Mouse (Mus musculus): Measurements from ENCODE around the gene Rsph14. TPM values are rescaled to one million over a fixed set of nuclear protein-coding genes. Genes with fewer than 3 reads are reported as not detected.

Gene Rsph14
- total and polyA plus RNA-seq, 3 experiments, result not detected

GRCm38 (mm10) chr10:74964380-74964779 is 68.0 kb downstream of the Rsph14 start:
- Histone ChIP-seq H3K4me1 (ENCODE audit: control insufficient read depth in 1 of 2, insufficient read depth in 2 of 2, low read length in 2 of 2) (no peaks in the 10 kb centered on the region), H3K27me3 (ENCODE audit: control insufficient read depth in 1 of 2, insufficient read depth in 2 of 2, low read length in 2 of 2) (no peaks in the 10 kb centered on the region), H3K9me3 (replicated peaks; ENCODE audit: insufficient read depth, low read length) (no peaks in the 10 kb centered on the region), H3K27ac (ENCODE audit: control insufficient read depth, low read depth, low read length) (no peak overlapping the region), H3K36me3 (ENCODE audit: control insufficient read depth in 1 of 2, insufficient read depth in 2 of 2, low read length in 2 of 2) (no peaks in the 10 kb centered on the region), H3K79me2 (ENCODE audit: control insufficient read depth, insufficient read depth, low read length, poor library complexity) (no peaks in the 10 kb centered on the region), H3K4me3 (ENCODE audit: control insufficient read depth in 1 of 2, insufficient read depth in 1 of 2, low read depth in 2 of 2, low read length in 2 of 2) (no peak overlapping the region), H3K9ac (ENCODE audit: control insufficient read depth, low read depth, low read length, poor library complexity, severe bottlenecking) (no peak overlapping the region)
- no peak for DNase-seq (ENCODE audit: low read depth, low spot score)
- TF ChIP-seq KAT2A (conservative IDR thresholded peaks at IDR 0.05; ENCODE audit: low read depth, low read length), result no peak
- TF ChIP-seq POLR2AphosphoS5 (IDR thresholded peaks at IDR 0.05; ENCODE audit: borderline replicate concordance, low read depth, low read length), result no peak

GRCm38 (mm10) chr10:74952830-74953443 is 79.4 kb downstream of the Rsph14 start:
- H3K36me3 ChIP-seq (ENCODE audit: control insufficient read depth in 1 of 2, insufficient read depth in 2 of 2, low read length in 2 of 2), result no peaks in the 10 kb centered on the region
- H3K4me1 ChIP-seq (ENCODE audit: control insufficient read depth in 1 of 2, insufficient read depth in 2 of 2, low read length in 2 of 2), result no peaks in the 10 kb centered on the region
- H3K27ac ChIP-seq (ENCODE audit: control insufficient read depth, low read depth, low read length), result no peak overlapping the region
- DNase-seq (ENCODE audit: low read depth, low spot score), result no peak
- H3K9me3 ChIP-seq (replicated peaks; ENCODE audit: insufficient read depth, low read length), result no peaks in the 10 kb centered on the region
- H3K27me3 ChIP-seq (ENCODE audit: control insufficient read depth in 1 of 2, insufficient read depth in 2 of 2, low read length in 2 of 2), result no peaks in the 10 kb centered on the region
- H3K4me3 ChIP-seq (ENCODE audit: control insufficient read depth in 1 of 2, insufficient read depth in 1 of 2, low read depth in 2 of 2, low read length in 2 of 2), result no peak overlapping the region
- TF ChIP-seq SIN3A (IDR thresholded peaks at IDR 0.05; ENCODE audit: low read length), result no peak
- no peak for TF ChIP-seq E2F4 (IDR thresholded peaks at IDR 0.05; ENCODE audit: borderline replicate concordance, low read depth, low read length)
- no peak overlapping the region for H3K9ac ChIP-seq (ENCODE audit: control insufficient read depth, low read depth, low read length, poor library complexity, severe bottlenecking)
- no peaks in the 10 kb centered on the region for H3K79me2 ChIP-seq (ENCODE audit: control insufficient read depth, insufficient read depth, low read length, poor library complexity)

DNA sequence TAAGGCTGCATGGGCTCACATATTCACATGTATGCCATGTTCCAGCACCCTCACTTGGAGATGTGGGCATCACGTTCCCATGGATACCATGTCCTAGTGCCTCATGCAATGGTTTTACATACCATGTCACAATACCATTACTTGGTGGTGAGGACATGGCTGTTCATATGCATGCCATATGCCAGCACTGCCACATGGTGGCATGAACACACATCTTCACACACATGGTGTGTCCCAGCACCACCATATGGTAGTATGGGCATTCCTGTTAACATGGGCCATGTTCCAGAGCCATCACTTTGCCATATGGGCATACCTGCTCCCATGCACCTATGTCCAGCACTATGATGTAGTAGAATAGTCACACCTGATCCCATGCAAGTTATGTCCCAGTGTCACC is 91.6 kb downstream of the Rsph14 start:
- Histone ChIP-seq H3K9me3 (replicated peaks; ENCODE audit: insufficient read depth, low read length) (no peaks in the 10 kb centered on the region), H3K4me1 (ENCODE audit: control insufficient read depth in 1 of 2, insufficient read depth in 2 of 2, low read length in 2 of 2) (no peaks in the 10 kb centered on the region), H3K27me3 (ENCODE audit: control insufficient read depth in 1 of 2, insufficient read depth in 2 of 2, low read length in 2 of 2) (no peaks in the 10 kb centered on the region), H3K27ac (ENCODE audit: control insufficient read depth, low read depth, low read length) (no peak overlapping the region), H3K79me2 (ENCODE audit: control insufficient read depth, insufficient read depth, low read length, poor library complexity) (no peaks in the 10 kb centered on the region), H3K4me3 (ENCODE audit: control insufficient read depth in 1 of 2, insufficient read depth in 1 of 2, low read depth in 2 of 2, low read length in 2 of 2) (no peak overlapping the region), H3K9ac (ENCODE audit: control insufficient read depth, low read depth, low read length, poor library complexity, severe bottlenecking) (no peak overlapping the region), H3K36me3 (ENCODE audit: control insufficient read depth in 1 of 2, insufficient read depth in 2 of 2, low read length in 2 of 2) (no peaks in the 10 kb centered on the region)
- no peak for DNase-seq (ENCODE audit: low read depth, low spot score)
- TF ChIP-seq MEF2A (IDR thresholded peaks at IDR 0.05; ENCODE audit: extremely low read depth, insufficient replicate concordance, low read depth, low read length, poor library complexity, severe bottlenecking) (no peak), TCF12 (IDR thresholded peaks at IDR 0.05; ENCODE audit: low read depth, low read length) (no peak), MAZ (IDR thresholded peaks at IDR 0.05; ENCODE audit: low read depth, low read length) (no peak), CHD2 (IDR thresholded peaks at IDR 0.05; ENCODE audit: low read length) (no peak), JUND (IDR thresholded peaks at IDR 0.05; ENCODE audit: low read depth, low read length) (no peak), BHLHE40 (IDR thresholded peaks at IDR 0.05; ENCODE audit: borderline replicate concordance, low read depth, low read length) (no peak), ZMIZ1 (IDR thresholded peaks at IDR 0.05; ENCODE audit: low read depth, low read length) (no peak), CTCF (IDR thresholded peaks at IDR 0.05 in 2 of 3, conservative IDR thresholded peaks at IDR 0.05 in 1 of 3; ENCODE audit: control insufficient read depth in 1 of 3, insufficient read depth in 1 of 3, low read depth in 2 of 3, low read length in 3 of 3, poor library complexity in 1 of 3, severe bottlenecking in 1 of 3) (no peak), POLR2A (IDR thresholded peaks at IDR 0.05; ENCODE audit: control insufficient read depth in 1 of 2, insufficient read depth in 1 of 2, low read depth in 1 of 2, low read length in 2 of 2, poor library complexity in 1 of 2) (no peak), POLR2AphosphoS2 (IDR thresholded peaks at IDR 0.05; ENCODE audit: low read length) (no peak), TAL1 (IDR thresholded peaks at IDR 0.05; ENCODE audit: low read length) (no peak), ELF1 (IDR thresholded peaks at IDR 0.05; ENCODE audit: low read depth, low read length) (no peak), MAFK (IDR thresholded peaks at IDR 0.05; ENCODE audit: borderline replicate concordance, low read depth, low read length) (no peak), RCOR1 (IDR thresholded peaks at IDR 0.05; ENCODE audit: low read depth, low read length) (no peak)
